Mouse (Mus musculus) brain, embryonic 14.5 days (tissue): ENCODE data around the gene A730009L09Rik. TPM values are rescaled to one million over a fixed set of nuclear protein-coding genes. Genes with fewer than 3 reads are reported as not detected.

ENCODE experiments used
- DNase-seq: peaks from one replicate; pipeline ENCODE4 v3.0.0-alpha.2; 2011; ENCODE audit warnings: low read depth
- CTCF ChIP-seq: fragments of 200-500 bp; IDR thresholded peaks from 2 replicates; pipeline ENCODE4 v1.5.1; 2012; ENCODE audit warnings: inconsistent platforms, mild to moderate bottlenecking, moderate library complexity, borderline replicate concordance; ENCODE audit not compliant: insufficient read depth, insufficient read length; ENCODE audit errors: extremely low read depth
- POLR2A ChIP-seq: fragments of 200-500 bp; IDR thresholded peaks from 2 replicates; pipeline ENCODE4 v1.6.1; 2012; ENCODE audit warnings: mild to moderate bottlenecking, inconsistent platforms, borderline replicate concordance; ENCODE audit not compliant: poor library complexity, insufficient read depth, insufficient read length, severe bottlenecking; ENCODE audit errors: extremely low read depth
- polyA plus RNA-seq: library from polyadenylated mRNA; depleted of rRNA; stranded (reverse); fragments of >200 nt; gene quantifications from 2 replicates; pipeline ENCODE4 v1.2.3, GENCODE M21; 2012; rRNA removed

The A730009L09Rik gene
- 0.04 TPM in 2 replicates for polyA plus RNA-seq

GRCm38 (mm10) chr16:84514821-84515220, at the start of gene A730009L09Rik:
TSS of gene A730009L09Rik (plus strand) at chr16:84515121.
- peak; percentile 37 for DNase-seq
- TF ChIP-seq CTCF = no peak
- no peak for TF ChIP-seq POLR2A

GRCm38 (mm10) chr16:84465581-84466165, 49.2 kb upstream of the A730009L09Rik start:
- peak; percentile 34 for DNase-seq
- TF ChIP-seq POLR2A (no peak), CTCF (no peak)

GRCm38 (mm10) chr16:84468898-84469297, 46.0 kb upstream of the A730009L09Rik start:
- TF ChIP-seq POLR2A (no peak), CTCF (no peak)
- no peak for DNase-seq

GRCm38 (mm10) chr16:84469994-84470393, 44.9 kb upstream of the A730009L09Rik start:
- DNase-seq = peak; percentile 9
- TF ChIP-seq CTCF (no peak), POLR2A (no peak)

GRCm38 (mm10) chr16:84473406-84473805, 41.5 kb upstream of the A730009L09Rik start:
- TF ChIP-seq POLR2A (no peak), CTCF (no peak)
- peak; percentile 25 for DNase-seq

GRCm38 (mm10) chr16:84474712-84475111, 40.2 kb upstream of the A730009L09Rik start:
- TF ChIP-seq CTCF = no peak
- no peak for TF ChIP-seq POLR2A
- no peak for DNase-seq

GRCm38 (mm10) chr16:84476948-84477347, 38.0 kb upstream of the A730009L09Rik start:
- TF ChIP-seq POLR2A = no peak
- no peak for TF ChIP-seq CTCF
- no peak for DNase-seq

- no peak for TF ChIP-seq POLR2A
- no peak for TF ChIP-seq CTCF
- no peak for DNase-seq
These were observed 37.4 kb upstream of the A730009L09Rik start for GRCm38 (mm10) chr16:84477528-84477927.

GRCm38 (mm10) chr16:84477952-84478351, 37.0 kb upstream of the A730009L09Rik start:
- DNase-seq = no peak
- TF ChIP-seq POLR2A (no peak), CTCF (no peak)

GRCm38 (mm10) chr16:84485931-84486330, 29.0 kb upstream of the A730009L09Rik start:
- DNase-seq = peak; percentile 78
- TF ChIP-seq CTCF (no peak), POLR2A (no peak)

GRCm38 (mm10) chr16:84494818-84495217, 20.1 kb upstream of the A730009L09Rik start:
- DNase-seq = peak; percentile 13
- TF ChIP-seq POLR2A (no peak), CTCF (no peak)

GRCm38 (mm10) chr16:84495438-84495837, 19.5 kb upstream of the A730009L09Rik start:
- TF ChIP-seq POLR2A (no peak), CTCF (peak; percentile 48; the same call in 1 of the 2 replicates)
- peak; percentile 84 for DNase-seq
